Mouse (Mus musculus) adrenal gland, postnatal 14 days (tissue): ENCODE results near the gene Tmem266. TPM values are rescaled to one million over a fixed set of nuclear protein-coding genes. Genes with fewer than 3 reads are reported as not detected.

Experiments used
- DNase-seq: peaks from one replicate; pipeline ENCODE4 v3.0.0; 2021; ENCODE audit warnings: mixed read lengths
- long read RNA-seq, 2 experiments: library from polyadenylated mRNA; stranded (forward); transcript quantifications; one replicate each; pipeline ENCODE4 v2.0.0; 2021
- total RNA-seq: library from RNA; stranded (reverse); gene quantifications from 2 replicates; pipeline ENCODE4 v1.2.3, GENCODE M21; 2021

Tmem266 gene
- 0.93 and 1.3 TPM in 2 replicates for total RNA-seq
- long read RNA-seq, experiment 1: 0 reads
- long read RNA-seq, experiment 2: 0 reads

- DNase-seq: peak; percentile 88
Measured at GRCm38 (mm10) chr9:55326515-55327233, at the start of gene Tmem266, which contains the start of gene Nrg4. Gene Tmem266 (plus strand): TSS chr9:55326913. Gene Nrg4 (minus strand): TSS chr9:55326844.

- DNase-seq: peak; percentile 79
Measured at GRCm38 (mm10) chr9:55277562-55277961, 49.2 kb upstream of the Tmem266 start.

DNA sequence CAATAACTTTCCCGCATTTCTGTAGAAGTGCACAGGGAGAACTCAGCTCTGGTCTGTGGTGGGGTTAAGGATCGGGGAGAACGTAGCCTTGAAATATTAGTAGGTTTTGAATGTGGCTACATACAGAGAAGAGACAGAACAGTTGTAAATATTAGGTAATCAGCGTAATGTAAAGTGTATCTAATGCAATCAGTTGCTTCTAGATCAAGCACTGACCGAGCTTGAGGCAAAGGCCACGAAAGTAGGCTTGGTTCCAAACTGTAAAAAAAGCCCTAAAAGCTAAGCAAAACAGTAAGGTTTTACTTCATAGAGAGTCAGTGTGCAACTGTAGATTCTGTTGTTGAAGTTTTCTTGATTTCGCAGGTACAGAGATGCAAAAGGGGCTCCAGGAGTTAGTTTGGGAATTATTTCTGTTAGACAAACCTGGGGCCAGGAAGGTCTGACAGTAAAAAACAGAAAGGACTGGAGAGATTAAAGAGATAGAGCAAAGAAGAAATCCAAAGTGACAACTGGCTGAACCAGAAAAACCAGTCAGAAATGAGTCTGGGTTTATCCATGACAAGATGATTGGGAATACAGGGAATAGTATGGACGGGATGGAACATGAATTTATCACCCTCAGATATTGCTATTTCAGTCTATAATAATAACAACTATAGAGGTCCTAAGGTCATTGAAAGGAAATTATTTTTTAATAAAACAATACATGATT is 47.4 kb upstream of the Tmem266 start:
- no peak for DNase-seq

DNA sequence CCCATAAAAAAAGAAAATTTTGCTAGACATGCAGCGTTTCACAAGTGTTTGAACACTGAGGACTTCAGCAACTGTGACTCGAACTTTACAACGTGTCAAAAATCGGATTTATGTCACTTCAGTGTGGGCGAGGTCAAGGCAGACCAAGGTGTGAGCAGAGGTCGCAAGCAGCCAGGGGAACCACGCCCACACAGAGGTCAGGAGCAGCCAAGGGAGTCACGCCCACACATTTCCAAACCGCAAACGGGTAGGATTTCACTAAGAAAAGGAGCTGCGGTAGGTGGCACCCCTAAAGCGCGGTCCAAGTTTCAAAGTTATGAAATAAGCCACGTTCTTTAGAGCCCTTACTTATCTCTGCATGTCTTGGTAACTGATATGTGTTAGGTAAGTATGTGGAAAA is 43.2 kb upstream of the Tmem266 start:
- DNase-seq: peak; percentile 78

- DNase-seq: no peak
Measured at GRCm38 (mm10) chr9:55285197-55285596, 41.5 kb upstream of the Tmem266 start.

- no peak for DNase-seq
Measured at GRCm38 (mm10) chr9:55289475-55290198, 37.1 kb upstream of the Tmem266 start.

DNA sequence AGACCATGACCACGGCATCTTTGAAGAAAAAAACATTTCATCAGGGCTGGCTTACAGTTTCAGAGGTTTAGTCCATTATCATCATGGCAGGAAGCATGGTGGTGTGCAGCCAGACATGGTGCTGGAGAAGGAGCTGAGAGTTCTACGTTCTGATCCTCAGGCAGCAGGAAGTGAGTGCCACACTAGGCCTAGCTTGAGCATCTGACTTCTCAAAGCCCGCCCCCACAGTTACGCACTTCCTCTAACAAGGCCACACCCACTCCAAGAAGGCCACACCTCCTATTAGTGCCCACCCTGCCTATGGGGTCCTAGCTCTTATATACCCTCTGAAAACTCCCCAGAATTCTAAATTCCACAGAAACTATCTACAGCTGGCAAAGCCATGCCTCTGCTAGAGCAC is 34.7 kb upstream of the Tmem266 start:
- DNase-seq: no peak

- peak; percentile 29 for DNase-seq
Measured at GRCm38 (mm10) chr9:55296221-55296620, 30.5 kb upstream of the Tmem266 start.

- no peak for DNase-seq
Measured at GRCm38 (mm10) chr9:55307066-55307465, 19.6 kb upstream of the Tmem266 start.

- no peak for DNase-seq
Measured at GRCm38 (mm10) chr9:55307557-55307956, 19.2 kb upstream of the Tmem266 start.

GRCm38 (mm10) chr9:55308455-55308854 is 18.3 kb upstream of the Tmem266 start:
- no peak for DNase-seq

DNA sequence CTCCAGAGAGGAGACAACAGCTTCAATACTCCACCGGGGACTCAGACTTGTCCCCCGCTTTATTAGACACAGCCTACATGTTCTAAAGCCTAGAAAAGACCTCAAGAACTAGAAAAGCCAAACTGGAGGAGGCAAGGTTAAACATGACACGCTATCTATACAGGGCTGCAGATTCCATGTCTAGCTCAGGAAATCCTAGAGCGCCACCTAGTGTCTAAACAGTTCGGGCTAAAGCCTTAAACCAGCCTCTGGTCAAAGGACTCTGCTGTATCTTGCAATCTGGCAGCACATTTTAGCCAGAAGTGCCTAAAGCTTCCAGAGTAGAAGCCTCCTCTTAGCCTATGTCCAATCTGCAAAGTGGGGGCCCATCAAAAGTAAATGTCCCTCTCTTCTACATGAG is 15.2 kb upstream of the Tmem266 start:
- DNase-seq: peak; percentile 88

DNA sequence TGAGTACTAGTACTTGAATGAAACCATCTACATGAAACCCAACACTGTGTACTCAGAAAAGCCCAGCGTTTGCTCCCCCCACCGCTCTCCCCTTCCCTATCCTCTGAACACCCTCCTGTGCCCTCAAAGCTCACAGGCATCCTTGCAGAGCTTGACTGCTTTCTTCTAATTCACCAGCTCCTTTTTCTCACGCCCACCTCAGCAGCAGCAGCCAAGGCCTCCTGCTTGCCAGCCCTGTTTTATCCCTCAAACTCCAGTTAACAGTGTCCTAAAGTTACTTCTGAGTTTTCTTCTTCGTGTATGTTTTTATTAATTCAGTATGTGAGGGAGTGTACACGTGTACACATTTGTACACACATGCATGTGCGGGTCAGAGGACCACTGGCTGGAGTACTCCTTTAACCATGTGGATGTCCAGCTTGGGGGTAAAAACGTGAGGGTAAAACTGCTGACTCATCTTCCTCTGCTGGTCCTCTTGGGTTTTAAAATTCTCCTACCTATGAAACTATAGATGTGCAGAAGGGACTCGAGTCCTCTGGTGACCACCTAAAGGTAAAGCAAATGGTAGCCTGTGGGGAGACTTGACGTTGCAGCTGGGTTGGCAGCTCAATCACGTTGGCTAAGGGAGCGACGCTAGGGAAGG is 13.0 kb upstream of the Tmem266 start:
- no peak for DNase-seq

GRCm38 (mm10) chr9:55322641-55323040 is 4.1 kb upstream of the Tmem266 start:
- no peak for DNase-seq

GRCm38 (mm10) chr9:55324085-55324484 is 2.6 kb upstream of the Tmem266 start:
- DNase-seq: no peak

DNA sequence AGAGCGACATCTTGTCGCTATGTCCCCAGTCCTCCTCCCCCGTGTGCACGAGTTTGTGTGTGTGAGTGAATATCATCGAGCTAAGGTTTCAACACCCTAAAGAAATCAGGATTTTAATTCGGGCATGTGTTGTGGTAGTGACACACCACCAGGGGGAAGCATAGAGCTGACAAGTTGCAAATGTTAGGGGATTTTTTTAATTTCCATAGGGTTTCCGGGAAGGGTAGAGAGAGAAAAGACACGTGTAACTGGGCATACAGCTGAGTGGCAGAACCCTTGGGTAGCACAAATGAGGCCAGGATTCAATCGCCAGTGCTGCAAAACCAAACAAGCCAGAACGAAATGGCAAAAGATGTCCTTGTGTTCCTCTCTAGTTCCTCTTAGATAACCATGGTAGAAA is 2.2 kb upstream of the Tmem266 start:
- no peak for DNase-seq

DNA sequence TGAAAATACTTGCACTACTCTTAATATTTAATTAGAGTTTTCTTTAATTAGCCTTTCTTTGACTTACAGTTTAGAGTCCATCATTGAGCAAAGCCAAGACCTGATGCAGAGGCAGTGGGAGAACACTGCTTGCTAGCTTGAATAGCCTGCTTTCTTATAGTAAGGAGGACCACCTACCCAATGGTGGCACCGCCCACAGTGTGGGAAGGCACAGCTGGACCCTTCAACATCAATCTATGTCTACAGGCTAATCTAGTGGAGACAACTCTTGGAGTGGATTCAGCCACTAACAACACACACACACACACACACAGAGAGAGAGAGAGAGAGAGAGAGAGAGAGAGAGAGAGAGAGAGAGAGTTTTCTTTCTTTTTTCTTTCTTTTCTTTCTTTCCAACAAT is 1.7 kb upstream of the Tmem266 start:
- no peak for DNase-seq

GRCm38 (mm10) chr9:55325564-55326514 is 874 bp upstream of the Tmem266 start:
- no peak for DNase-seq

DNA sequence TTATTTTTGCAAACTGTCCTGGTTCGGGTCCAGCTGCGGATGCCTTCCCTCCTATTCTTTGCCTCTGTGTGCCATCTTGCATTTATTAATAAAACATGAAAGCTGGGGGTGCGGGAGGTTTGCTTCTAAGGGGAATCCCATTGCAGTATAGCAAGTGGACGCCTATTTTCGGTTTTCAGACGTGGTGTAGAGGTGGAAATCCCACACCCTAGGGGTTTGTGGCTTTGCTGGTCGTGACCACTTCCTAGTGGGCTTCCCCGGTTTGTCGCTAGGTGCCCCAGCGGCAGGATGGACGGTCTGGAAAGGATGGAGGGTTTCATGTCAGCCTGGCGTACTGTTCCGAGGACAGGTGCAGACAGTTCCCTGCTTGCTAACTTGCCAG is 512 bp downstream of the Tmem266 start:
- DNase-seq: peak; percentile 27

- DNase-seq: no peak
Measured at GRCm38 (mm10) chr9:55328151-55328918, 1.6 kb downstream of the Tmem266 start.

DNA sequence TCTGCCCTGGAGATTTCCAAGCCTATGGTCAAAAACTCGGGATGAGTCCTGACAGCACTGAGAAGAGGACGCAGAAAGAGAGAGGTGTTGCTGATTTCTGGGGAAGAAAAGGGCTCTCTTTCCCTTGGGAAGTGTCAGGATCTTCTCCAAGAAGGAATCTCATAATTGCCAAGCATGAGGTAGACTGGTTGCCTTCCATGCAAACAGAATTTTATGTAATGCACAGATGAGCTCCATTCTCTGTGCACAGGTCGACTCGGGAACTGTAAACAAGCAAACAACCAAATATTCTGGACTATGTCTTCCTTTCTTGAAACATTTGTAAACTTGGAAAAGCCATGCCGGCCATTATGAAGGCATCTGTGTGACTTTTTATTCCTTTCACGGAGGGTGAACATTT is 2.7 kb downstream of the Tmem266 start:
- no peak for DNase-seq
